ENCODE assay signal across 8 mouse cellular contexts in genomic region chr8:11010398-11010797, GRCm38 (mm10). TPM values are rescaled to one million over a fixed set of nuclear protein-coding genes. Genes with fewer than 3 reads are reported as not detected.
DNase-seq lines count a peak whose midpoint lies in the region; ATAC-seq lines count a peak whose summit lies in the region.

No protein-coding gene starts in this region.

- H3K4me3 ChIP-seq in kidney, embryonic 15.5 days (replicated peaks), result no peak overlapping the region
- H3K4me3 ChIP-seq in forebrain, embryonic 10.5 days, result peak overlapping the region; percentile 89
- H3K4me3 ChIP-seq in hindbrain, embryonic 15.5 days, result peak overlapping the region; percentile 65
- peak overlapping the region; percentile 62 for H3K4me3 ChIP-seq in midbrain, embryonic 13.5 days (replicated peaks)

- 37% methylated on average over 11 of the region's 11 CpGs for WGBS in kidney, embryonic 15.5 days
- 56% methylated on average over 11 of the region's 11 CpGs for WGBS in forebrain, embryonic 10.5 days
- WGBS in hindbrain, embryonic 15.5 days, result 47% methylated on average over 11 of the region's 11 CpGs
- 53% methylated on average over 11 of the region's 11 CpGs for WGBS in midbrain, embryonic 13.5 days

- ATAC-seq in kidney, embryonic 15.5 days (replicated peaks; ENCODE audit: low FRiP score), result no peak
- ATAC-seq in hindbrain, embryonic 15.5 days (ENCODE audit: low FRiP score, low read depth), result no peak
- no peak for ATAC-seq in midbrain, embryonic 13.5 days
- no peak for ATAC-seq in granulocyte monocyte progenitor cell, adult 5-6 weeks (replicated peaks; ENCODE audit: poor library complexity, severe bottlenecking)

- 0 out of 2 replicates have a peak, but pooled peaks cover 9% of the 10 kb centered on the region for H3K36me3 ChIP-seq in kidney, embryonic 15.5 days
- peaks cover 15% of the 10 kb centered on the region for H3K36me3 ChIP-seq in forebrain, embryonic 10.5 days (replicated peaks)
- H3K36me3 ChIP-seq in hindbrain, embryonic 15.5 days, result no peaks in the 10 kb centered on the region
- 0 out of 2 replicates have a peak, but pooled peaks cover 4% of the 10 kb centered on the region for H3K36me3 ChIP-seq in midbrain, embryonic 13.5 days

- H3K4me1 ChIP-seq in kidney, embryonic 15.5 days, result peaks cover 49% of the 10 kb centered on the region
- H3K4me1 ChIP-seq in forebrain, embryonic 10.5 days, result peaks cover 68% of the 10 kb centered on the region
- H3K4me1 ChIP-seq in hindbrain, embryonic 15.5 days (replicated peaks), result peaks cover 37% of the 10 kb centered on the region
- peaks cover 37% of the 10 kb centered on the region for H3K4me1 ChIP-seq in midbrain, embryonic 13.5 days (replicated peaks)

- H3K4me2 ChIP-seq in kidney, embryonic 15.5 days, result peak overlapping the region; percentile 93; the same call in 1 of the 2 replicates
- H3K4me2 ChIP-seq in hindbrain, embryonic 15.5 days, result peak overlapping the region; percentile 93
- H3K4me2 ChIP-seq in midbrain, embryonic 13.5 days (replicated peaks), result peak overlapping the region; percentile 79; the same call in 1 of the 2 replicates

- DNase-seq in kidney, adult 9 months, result no peak
- no peak for DNase-seq in forebrain, embryonic 10.5 days (ENCODE audit: extremely low spot score, low spot score)
- no peak for DNase-seq in cerebellum, postnatal 4 days (ENCODE audit: low spot score in 2 of 2)
- DNase-seq in Muller cell, postnatal 12 days (ENCODE audit: inconsistent ontology term), result no peak

- H3K27me3 ChIP-seq in kidney, embryonic 15.5 days, result peaks cover 12% of the 10 kb centered on the region; the same call in 1 of the 2 replicates
- peaks cover 41% of the 10 kb centered on the region for H3K27me3 ChIP-seq in forebrain, embryonic 10.5 days (ENCODE audit: poor library complexity, severe bottlenecking)
- H3K27me3 ChIP-seq in hindbrain, embryonic 15.5 days, result no peaks in the 10 kb centered on the region
- no peaks in the 10 kb centered on the region for H3K27me3 ChIP-seq in midbrain, embryonic 13.5 days

- H3K9ac ChIP-seq in kidney, embryonic 15.5 days, result no peak overlapping the region
- peak overlapping the region; percentile 78; the same call in 1 of the 2 replicates for H3K9ac ChIP-seq in hindbrain, embryonic 15.5 days
- no peak overlapping the region for H3K9ac ChIP-seq in midbrain, embryonic 13.5 days (replicated peaks)

- no peaks in the 10 kb centered on the region for H3K9me3 ChIP-seq in kidney, embryonic 15.5 days (replicated peaks)
- no peaks in the 10 kb centered on the region for H3K9me3 ChIP-seq in forebrain, embryonic 10.5 days
- no peaks in the 10 kb centered on the region for H3K9me3 ChIP-seq in hindbrain, embryonic 15.5 days
- H3K9me3 ChIP-seq in midbrain, embryonic 13.5 days, result no peaks in the 10 kb centered on the region

- peak overlapping the region; percentile 98; the same call in 1 of the 2 replicates for H3K27ac ChIP-seq in kidney, embryonic 15.5 days
- peak overlapping the region; percentile 99; the same call in 1 of the 2 replicates for H3K27ac ChIP-seq in forebrain, embryonic 10.5 days
- H3K27ac ChIP-seq in hindbrain, embryonic 15.5 days (replicated peaks), result peak overlapping the region; percentile 98
- peak overlapping the region; percentile 99; the same call in 1 of the 2 replicates for H3K27ac ChIP-seq in midbrain, embryonic 13.5 days

RNA-seq across cellular contexts. Expression of gene Irs2, which starts 2.1 kb away (rescaled TPM):
- 5.6 and 5.7 TPM in 2 replicates for polyA plus RNA-seq in kidney, embryonic 15.5 days (2015; fragmentation: Nextera tagmentation; extraction: Ambion mirVana)
- polyA plus RNA-seq in forebrain, embryonic 10.5 days (2016; fragmentation: Nextera tagmentation; extraction: Ambion mirVana), result 5.7 and 6.1 TPM in 2 replicates
- 6.0 and 6.3 TPM in 2 replicates for polyA plus RNA-seq in hindbrain, embryonic 15.5 days (2015; fragmentation: Nextera tagmentation; extraction: Ambion mirVana)
- 5.6 and 5.9 TPM in 2 replicates for polyA plus RNA-seq in midbrain, embryonic 13.5 days (2015; fragmentation: Nextera tagmentation; extraction: Ambion mirVana)
- total RNA-seq in granulocyte monocyte progenitor cell, adult 5-6 weeks (2014; fragmentation: Nextera tagmentation), result 3.5 and 5.3 TPM in 2 replicates
- 2.3 and 2.7 TPM in 2 replicates for total RNA-seq in granulocyte monocyte progenitor cell, adult 5-6 weeks (2017)
